Mouse (Mus musculus) myocyte (in vitro differentiated cells): ENCODE data around the gene Nr4a1. TPM values are rescaled to one million over a fixed set of nuclear protein-coding genes. Genes with fewer than 3 reads are reported as not detected.

Source experiments
- H3K27me3 ChIP-seq: one replicate; pipeline ENCODE4 v1.6.1; 2011; ENCODE audit not compliant: control insufficient read depth, insufficient read depth, insufficient read length
- H3K36me3 ChIP-seq: one replicate; pipeline ENCODE4 v1.6.1; 2011; ENCODE audit not compliant: control insufficient read depth, insufficient read depth
- H3K4me2 ChIP-seq: one replicate; pipeline ENCODE4 v1.6.1; 2011; ENCODE audit warnings: low read depth, control low read depth
- H3K4me3 ChIP-seq: one replicate; pipeline ENCODE4 v1.5.1; 2011; ENCODE audit warnings: mild to moderate bottlenecking, control low read depth, moderate library complexity
- H3K79me2 ChIP-seq: one replicate; pipeline ENCODE4 v1.6.1; 2011; ENCODE audit not compliant: control insufficient read depth, insufficient read depth
- H3ac ChIP-seq: one replicate; pipeline ENCODE4 v1.6.1; 2011; ENCODE audit not compliant: control insufficient read depth, insufficient read length
- CEBPB ChIP-seq: IDR thresholded peaks from 2 replicates; pipeline ENCODE4 v1.6.1; 2011; ENCODE audit warnings: mild to moderate bottlenecking, moderate library complexity; ENCODE audit not compliant: poor library complexity, insufficient read depth, severe bottlenecking
- E2F4 ChIP-seq: IDR thresholded peaks from one replicate; pipeline ENCODE4 v1.6.1; 2011; ENCODE audit warnings: mild to moderate bottlenecking, control low read depth, moderate library complexity; ENCODE audit not compliant: insufficient read depth
- MAX ChIP-seq: IDR thresholded peaks from one replicate; pipeline ENCODE4 v1.6.1; 2011; ENCODE audit warnings: low read depth, mild to moderate bottlenecking, control low read depth
- MYOD1 ChIP-seq, 3 experiments: IDR thresholded peaks; one replicate each; pipeline ENCODE4 v1.6.1; 2011; ENCODE audit warnings: control low read depth in 2 of 3, low read depth in 2 of 3, mild to moderate bottlenecking in 2 of 3, moderate library complexity in 1 of 3; ENCODE audit not compliant: insufficient read length in 2 of 3, control insufficient read depth in 1 of 3
- MYOG ChIP-seq, 3 experiments: IDR thresholded peaks; one replicate each; pipeline ENCODE4 v1.6.1; 2011; ENCODE audit warnings: control low read depth in 2 of 3, low read depth in 2 of 3, mild to moderate bottlenecking in 2 of 3; ENCODE audit not compliant: insufficient read length in 2 of 3, control insufficient read depth in 1 of 3, insufficient read depth in 1 of 3
- POLR2A ChIP-seq: IDR thresholded peaks from one replicate; pipeline ENCODE4 v1.6.1; 2011; ENCODE audit warnings: low read depth, mild to moderate bottlenecking, control low read depth, moderate library complexity; ENCODE audit not compliant: insufficient read length
- POLR2AphosphoS2 ChIP-seq: IDR thresholded peaks from one replicate; pipeline ENCODE4 v1.6.1; 2011; ENCODE audit warnings: low read depth, control low read depth; ENCODE audit not compliant: insufficient read length
- REST ChIP-seq: IDR thresholded peaks from one replicate; pipeline ENCODE4 v1.6.1; 2011; ENCODE audit warnings: mild to moderate bottlenecking, control low read depth, moderate library complexity; ENCODE audit not compliant: insufficient read depth, insufficient read length
- SRF ChIP-seq: IDR thresholded peaks from one replicate; pipeline ENCODE4 v1.6.1; 2011; ENCODE audit warnings: low read depth; ENCODE audit not compliant: control insufficient read depth, insufficient read length
- TCF12 ChIP-seq: IDR thresholded peaks from one replicate; pipeline ENCODE4 v1.6.1; 2011; ENCODE audit warnings: mild to moderate bottlenecking, control low read depth; ENCODE audit not compliant: poor library complexity, insufficient read depth, severe bottlenecking
- TCF3 ChIP-seq: IDR thresholded peaks from one replicate; pipeline ENCODE4 v1.6.1; 2011; ENCODE audit warnings: low read depth, control low read depth; ENCODE audit not compliant: insufficient read length
- USF1 ChIP-seq: IDR thresholded peaks from one replicate; pipeline ENCODE4 v1.6.1; 2011; ENCODE audit warnings: low read depth, mild to moderate bottlenecking, control low read depth, moderate library complexity
- polyA plus RNA-seq: library from polyadenylated mRNA; unstranded; fragments of >200 nt; fragmentation: generic; extraction: Trizol; gene quantifications from one replicate; pipeline ENCODE4 v1.2.1, GENCODE M21; 2012; ENCODE audit warnings: missing spikeins

Gene Nr4a1
- polyA plus RNA-seq, 1 experiment = 15.3 TPM

DNA sequence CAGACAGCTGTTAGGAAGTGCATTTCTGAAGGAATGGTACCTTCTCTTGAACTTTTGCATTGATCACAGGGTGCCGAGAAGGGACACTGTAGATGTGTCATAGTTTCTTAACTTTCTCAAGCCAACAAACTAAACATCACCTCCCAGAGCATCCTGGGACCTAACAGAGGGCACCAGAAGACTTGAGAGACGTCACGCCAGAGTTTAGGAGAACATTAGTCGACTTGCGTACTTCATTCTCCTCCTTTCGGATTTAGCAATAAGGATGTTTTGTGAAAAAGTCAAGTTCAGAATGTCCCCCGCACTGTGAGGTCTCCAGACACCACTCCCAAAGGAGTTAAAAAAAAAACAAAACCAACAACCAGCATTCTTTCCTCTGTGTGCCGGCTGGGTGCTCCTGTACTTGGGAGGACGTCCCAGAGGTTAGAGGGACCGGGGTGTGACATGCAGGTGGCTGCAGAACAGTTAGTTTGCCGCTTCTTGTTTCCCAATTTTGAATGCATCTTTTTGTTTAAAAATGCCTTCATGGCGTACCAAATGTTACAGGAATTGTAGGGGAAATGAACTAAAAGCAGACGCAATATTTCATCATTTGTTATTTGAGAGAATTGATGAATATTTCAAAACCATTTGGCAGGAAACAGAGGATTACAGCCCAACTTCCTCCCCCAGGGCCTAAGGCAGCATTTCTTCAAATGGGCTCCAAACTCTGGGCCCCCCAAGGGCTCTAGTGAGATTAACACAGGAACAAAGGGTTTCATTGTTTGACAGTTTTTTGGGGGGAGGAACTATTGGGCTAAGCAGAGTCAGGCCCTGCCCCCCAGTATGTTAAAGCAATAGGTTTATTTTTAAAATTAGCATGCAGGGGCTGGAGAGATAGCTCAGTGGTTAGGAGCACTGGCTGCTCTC, 54.6 kb downstream of the Nr4a1 start:
- H3ac ChIP-seq = no peak overlapping the region
- H3K36me3 ChIP-seq = no peaks in the 10 kb centered on the region
- TF ChIP-seq E2F4 (no peak), TCF3 (no peak), USF1 (no peak), MYOG (IDR thresholded peaks at IDR 0.05; ENCODE audit: control insufficient read depth in 1 of 3, insufficient read depth in 1 of 3, insufficient read length in 2 of 3, low read depth in 2 of 3) (no peak), POLR2A (no peak), CEBPB (no peak), TCF12 (no peak), MYOD1 (IDR thresholded peaks at IDR 0.05; ENCODE audit: control insufficient read depth in 1 of 3, insufficient read length in 2 of 3, low read depth in 2 of 3) (no peak), SRF (no peak), MAX (no peak), POLR2AphosphoS2 (no peak), REST (no peak)
- H3K4me3 ChIP-seq = no peak overlapping the region
- H3K79me2 ChIP-seq = no peaks in the 10 kb centered on the region
- no peak overlapping the region for H3K4me2 ChIP-seq
- H3K27me3 ChIP-seq = no peaks in the 10 kb centered on the region

GRCm38 (mm10) chr15:101309493-101309892, 55.4 kb downstream of the Nr4a1 start:
- Histone ChIP-seq H3ac (no peak overlapping the region), H3K27me3 (no peaks in the 10 kb centered on the region), H3K36me3 (no peaks in the 10 kb centered on the region), H3K79me2 (no peaks in the 10 kb centered on the region), H3K4me3 (no peak overlapping the region), H3K4me2 (no peak overlapping the region)
- TF ChIP-seq MYOD1 (IDR thresholded peaks at IDR 0.05; ENCODE audit: control insufficient read depth in 1 of 3, insufficient read length in 2 of 3, low read depth in 2 of 3) = no peak
- TF ChIP-seq TCF3 = no peak
- TF ChIP-seq REST = no peak
- no peak for TF ChIP-seq TCF12
- no peak for TF ChIP-seq MYOG (IDR thresholded peaks at IDR 0.05; ENCODE audit: control insufficient read depth in 1 of 3, insufficient read depth in 1 of 3, insufficient read length in 2 of 3, low read depth in 2 of 3)
- TF ChIP-seq SRF = no peak
- no peak for TF ChIP-seq USF1
- TF ChIP-seq POLR2AphosphoS2 = no peak
- TF ChIP-seq POLR2A = no peak
- TF ChIP-seq CEBPB = no peak
- no peak for TF ChIP-seq E2F4
- TF ChIP-seq MAX = no peak

- H3K36me3 ChIP-seq = no peaks in the 10 kb centered on the region
- no peaks in the 10 kb centered on the region for H3K27me3 ChIP-seq
- no peaks in the 10 kb centered on the region for H3K79me2 ChIP-seq
- H3K4me2 ChIP-seq = no peak overlapping the region
- TF ChIP-seq E2F4 (no peak), USF1 (no peak), MYOD1 (IDR thresholded peaks at IDR 0.05; ENCODE audit: control insufficient read depth in 1 of 3, insufficient read length in 2 of 3, low read depth in 2 of 3) (no peak), POLR2AphosphoS2 (no peak), TCF3 (no peak), TCF12 (no peak), SRF (no peak), MYOG (IDR thresholded peaks at IDR 0.05; ENCODE audit: control insufficient read depth in 1 of 3, insufficient read depth in 1 of 3, insufficient read length in 2 of 3, low read depth in 2 of 3) (no peak), MAX (no peak), REST (no peak), POLR2A (no peak), CEBPB (no peak)
- H3K4me3 ChIP-seq = no peak overlapping the region
- no peak overlapping the region for H3ac ChIP-seq
Observed at GRCm38 (mm10) chr15:101311087-101311770, 57.2 kb downstream of the Nr4a1 start.

DNA sequence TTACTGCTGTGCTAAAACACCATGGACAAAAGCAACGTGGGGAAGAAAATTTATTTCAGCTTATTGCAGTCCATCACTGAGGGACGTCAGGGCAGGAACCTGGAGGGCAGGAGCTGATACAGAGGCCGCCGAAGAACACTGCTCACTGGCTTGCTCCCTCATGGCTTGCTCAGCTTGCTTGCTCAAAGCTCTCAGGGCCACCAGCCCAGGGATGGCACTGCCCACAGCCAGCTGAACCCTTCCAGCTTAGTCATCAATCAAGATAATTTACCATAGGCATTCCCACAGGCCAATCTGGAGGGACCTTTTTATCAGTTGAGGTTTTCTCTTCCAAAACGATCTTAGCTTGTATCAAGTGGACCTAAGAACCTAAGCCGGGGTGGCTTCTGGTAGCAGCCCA, 57.9 kb downstream of the Nr4a1 start:
- Histone ChIP-seq H3ac (no peak overlapping the region), H3K4me2 (no peak overlapping the region), H3K36me3 (no peaks in the 10 kb centered on the region), H3K27me3 (no peaks in the 10 kb centered on the region), H3K4me3 (no peak overlapping the region), H3K79me2 (no peaks in the 10 kb centered on the region)
- no peak for TF ChIP-seq TCF12
- peak in 1 of 3 experiments; percentile 42 for TF ChIP-seq MYOD1 (IDR thresholded peaks at IDR 0.05; ENCODE audit: control insufficient read depth in 1 of 3, insufficient read length in 2 of 3, low read depth in 2 of 3)
